Mouse (Mus musculus): Measurements from ENCODE around the gene Casp8. TPM values are rescaled to one million over a fixed set of nuclear protein-coding genes. Genes with fewer than 3 reads are reported as not detected.

The Casp8 gene
- polyA plus RNA-seq, 1 experiment = 5.9 TPM

DNA sequence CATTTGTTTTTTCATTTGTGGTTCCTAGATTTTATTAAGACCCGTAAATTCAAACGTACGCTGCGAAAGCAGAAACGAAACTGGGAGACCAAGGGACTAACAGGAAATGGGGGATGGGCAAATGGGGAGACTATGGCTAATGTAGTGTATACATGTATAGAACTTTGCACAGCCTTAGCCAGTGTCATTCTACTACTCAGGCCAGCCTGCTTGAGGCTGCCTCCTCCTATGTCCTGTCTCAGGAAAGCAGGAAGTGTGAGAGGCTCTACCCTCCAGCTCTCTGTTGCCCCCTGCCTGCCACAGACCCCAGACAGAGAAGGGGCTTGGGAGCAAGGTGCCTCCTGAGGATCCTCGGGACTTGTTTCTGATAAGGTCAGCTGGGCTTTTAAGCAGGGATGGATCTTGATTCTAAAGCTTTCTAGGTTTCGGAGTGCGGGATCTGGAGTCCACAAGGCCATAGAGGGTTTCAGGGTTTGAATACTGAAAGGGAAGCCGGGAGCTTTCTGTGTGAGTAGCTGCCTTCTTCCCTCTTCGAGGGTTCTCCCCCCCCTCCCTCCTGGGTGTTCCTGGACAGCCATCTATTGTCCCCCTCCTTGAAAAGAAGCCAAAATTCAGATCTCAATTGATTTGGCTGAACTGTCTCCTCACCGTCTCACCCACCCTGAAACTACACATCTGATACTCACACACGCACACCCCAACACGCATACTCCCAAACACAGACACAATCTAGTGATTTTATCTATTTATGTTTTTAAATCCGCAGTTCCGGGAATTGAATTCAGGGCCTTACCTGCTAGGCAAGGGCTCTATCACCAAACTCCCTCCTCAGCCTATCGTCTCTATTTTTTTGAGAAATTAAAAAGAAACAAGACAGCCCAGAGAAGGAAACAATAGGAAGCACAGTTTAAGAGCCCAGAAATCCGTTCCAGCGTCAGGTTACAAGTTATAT, 7.4 kb downstream of the Casp8 start:
- Histone ChIP-seq H3K4me2 (ENCODE audit: low read depth) (no peak overlapping the region), H3ac (ENCODE audit: control insufficient read depth, insufficient read length) (no peak overlapping the region), H3K4me3 (no peak overlapping the region), H3K79me2 (ENCODE audit: control insufficient read depth, insufficient read depth) (peaks cover 22% of the 10 kb centered on the region), H3K36me3 (ENCODE audit: control insufficient read depth, insufficient read depth) (peaks cover 8% of the 10 kb centered on the region), H3K27me3 (ENCODE audit: control insufficient read depth, insufficient read depth, insufficient read length) (no peaks in the 10 kb centered on the region)
- TF ChIP-seq POLR2AphosphoS2 (IDR thresholded peaks at IDR 0.05; ENCODE audit: insufficient read length, low read depth) = no peak
- no peak for TF ChIP-seq CEBPB (IDR thresholded peaks at IDR 0.05; ENCODE audit: insufficient read depth, poor library complexity, severe bottlenecking)
- no peak for TF ChIP-seq POLR2A (IDR thresholded peaks at IDR 0.05; ENCODE audit: insufficient read length, low read depth)
- no peak for TF ChIP-seq TCF3 (IDR thresholded peaks at IDR 0.05; ENCODE audit: insufficient read length, low read depth)
- no peak for TF ChIP-seq USF1 (IDR thresholded peaks at IDR 0.05; ENCODE audit: low read depth)
- no peak for TF ChIP-seq E2F4 (IDR thresholded peaks at IDR 0.05; ENCODE audit: insufficient read depth)
- no peak for TF ChIP-seq REST (IDR thresholded peaks at IDR 0.05; ENCODE audit: insufficient read depth, insufficient read length)
- no peak for TF ChIP-seq MAX (IDR thresholded peaks at IDR 0.05; ENCODE audit: low read depth)
- TF ChIP-seq TCF12 (IDR thresholded peaks at IDR 0.05; ENCODE audit: insufficient read depth, poor library complexity, severe bottlenecking) = no peak
- no peak for TF ChIP-seq MYOG (IDR thresholded peaks at IDR 0.05; ENCODE audit: control insufficient read depth in 1 of 3, insufficient read depth in 1 of 3, insufficient read length in 2 of 3, low read depth in 2 of 3)

DNA sequence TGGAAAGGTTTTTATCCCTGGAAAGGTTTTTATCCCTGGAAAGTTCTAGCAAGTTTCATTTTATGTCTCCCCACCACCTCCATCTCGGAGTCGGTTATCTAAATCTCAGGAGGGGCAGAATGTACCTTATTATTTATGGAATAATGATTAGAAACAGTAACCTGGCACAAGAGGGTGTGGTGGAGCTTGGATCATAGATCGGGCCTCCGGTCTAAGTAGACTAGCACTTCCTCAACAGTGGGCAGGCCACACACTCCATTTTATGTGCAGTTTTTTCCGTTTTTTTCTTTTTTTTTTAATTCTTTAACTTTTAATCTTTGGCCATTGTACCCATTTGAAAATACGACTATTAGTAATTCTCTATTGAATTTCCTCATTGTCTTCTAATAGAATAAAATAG, 8.4 kb downstream of the Casp8 start:
- peaks cover 8% of the 10 kb centered on the region for H3K36me3 ChIP-seq (ENCODE audit: control insufficient read depth, insufficient read depth)
- H3K79me2 ChIP-seq (ENCODE audit: control insufficient read depth, insufficient read depth) = peaks cover 21% of the 10 kb centered on the region
- TF ChIP-seq USF1 (IDR thresholded peaks at IDR 0.05; ENCODE audit: low read depth) = no peak
- no peak for TF ChIP-seq MYOG (IDR thresholded peaks at IDR 0.05; ENCODE audit: control insufficient read depth in 1 of 3, insufficient read depth in 1 of 3, insufficient read length in 2 of 3, low read depth in 2 of 3)
- no peak for TF ChIP-seq POLR2A (IDR thresholded peaks at IDR 0.05; ENCODE audit: insufficient read length, low read depth)
- TF ChIP-seq E2F4 (IDR thresholded peaks at IDR 0.05; ENCODE audit: insufficient read depth) = no peak
- TF ChIP-seq CEBPB (IDR thresholded peaks at IDR 0.05; ENCODE audit: insufficient read depth, poor library complexity, severe bottlenecking) = no peak
- no peak for TF ChIP-seq POLR2AphosphoS2 (IDR thresholded peaks at IDR 0.05; ENCODE audit: insufficient read length, low read depth)
- TF ChIP-seq TCF3 (IDR thresholded peaks at IDR 0.05; ENCODE audit: insufficient read length, low read depth) = no peak
- no peak for TF ChIP-seq TCF12 (IDR thresholded peaks at IDR 0.05; ENCODE audit: insufficient read depth, poor library complexity, severe bottlenecking)
- no peak for TF ChIP-seq MAX (IDR thresholded peaks at IDR 0.05; ENCODE audit: low read depth)
- no peak for TF ChIP-seq MYOD1 (IDR thresholded peaks at IDR 0.05; ENCODE audit: control insufficient read depth in 1 of 3, insufficient read length in 2 of 3, low read depth in 2 of 3)
- TF ChIP-seq SRF (IDR thresholded peaks at IDR 0.05; ENCODE audit: control insufficient read depth, insufficient read length, low read depth) = no peak
- H3ac ChIP-seq (ENCODE audit: control insufficient read depth, insufficient read length) = no peak overlapping the region
- no peak overlapping the region for H3K4me2 ChIP-seq (ENCODE audit: low read depth)
- H3K4me3 ChIP-seq = no peak overlapping the region
- H3K27me3 ChIP-seq (ENCODE audit: control insufficient read depth, insufficient read depth, insufficient read length) = no peaks in the 10 kb centered on the region

- Histone ChIP-seq H3K36me3 (ENCODE audit: control insufficient read depth, insufficient read depth) (no peaks in the 10 kb centered on the region), H3K27me3 (ENCODE audit: control insufficient read depth, insufficient read depth, insufficient read length) (no peaks in the 10 kb centered on the region), H3K4me3 (no peak overlapping the region), H3K4me2 (ENCODE audit: low read depth) (no peak overlapping the region), H3ac (ENCODE audit: control insufficient read depth, insufficient read length) (no peak overlapping the region), H3K79me2 (ENCODE audit: control insufficient read depth, insufficient read depth) (peaks cover 14% of the 10 kb centered on the region)
- TF ChIP-seq SRF (IDR thresholded peaks at IDR 0.05; ENCODE audit: control insufficient read depth, insufficient read length, low read depth) = no peak
- no peak for TF ChIP-seq REST (IDR thresholded peaks at IDR 0.05; ENCODE audit: insufficient read depth, insufficient read length)
- TF ChIP-seq POLR2AphosphoS2 (IDR thresholded peaks at IDR 0.05; ENCODE audit: insufficient read length, low read depth) = no peak
- no peak for TF ChIP-seq USF1 (IDR thresholded peaks at IDR 0.05; ENCODE audit: low read depth)
- TF ChIP-seq CEBPB (IDR thresholded peaks at IDR 0.05; ENCODE audit: insufficient read depth, poor library complexity, severe bottlenecking) = no peak
- TF ChIP-seq MYOG (IDR thresholded peaks at IDR 0.05; ENCODE audit: control insufficient read depth in 1 of 3, insufficient read depth in 1 of 3, insufficient read length in 2 of 3, low read depth in 2 of 3) = no peak
- TF ChIP-seq TCF3 (IDR thresholded peaks at IDR 0.05; ENCODE audit: insufficient read length, low read depth) = no peak
- no peak for TF ChIP-seq MAX (IDR thresholded peaks at IDR 0.05; ENCODE audit: low read depth)
These were observed 11.5 kb downstream of the Casp8 start for GRCm38 (mm10) chr1:58806651-58807050.

DNA sequence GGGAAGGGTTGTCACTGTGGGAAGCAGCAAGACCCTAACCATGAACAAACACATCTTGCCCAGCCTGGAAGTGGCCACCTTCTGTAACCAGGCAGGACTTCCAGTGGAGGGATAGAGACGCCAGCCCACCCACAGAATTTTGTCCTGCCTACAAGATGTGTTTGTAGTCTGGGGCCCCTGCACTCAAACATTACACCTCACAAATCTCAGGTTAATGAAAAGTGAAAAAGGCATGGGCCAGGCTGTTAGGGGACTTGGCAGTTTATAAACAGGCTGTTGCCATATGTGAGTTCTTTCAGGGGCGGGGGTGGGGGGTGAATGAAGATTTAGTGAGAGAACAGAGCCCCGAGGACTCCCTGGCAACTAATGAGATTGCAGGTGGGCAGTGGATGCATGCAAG, 31.1 kb downstream of the Casp8 start:
- Histone ChIP-seq H3K4me2 (ENCODE audit: low read depth) (no peak overlapping the region), H3K27me3 (ENCODE audit: control insufficient read depth, insufficient read depth, insufficient read length) (no peaks in the 10 kb centered on the region), H3K4me3 (no peak overlapping the region), H3K79me2 (ENCODE audit: control insufficient read depth, insufficient read depth) (no peaks in the 10 kb centered on the region), H3ac (ENCODE audit: control insufficient read depth, insufficient read length) (no peak overlapping the region), H3K36me3 (ENCODE audit: control insufficient read depth, insufficient read depth) (peaks cover 7% of the 10 kb centered on the region)
- TF ChIP-seq E2F4 (IDR thresholded peaks at IDR 0.05; ENCODE audit: insufficient read depth) = no peak
- no peak for TF ChIP-seq MYOG (IDR thresholded peaks at IDR 0.05; ENCODE audit: control insufficient read depth in 1 of 3, insufficient read depth in 1 of 3, insufficient read length in 2 of 3, low read depth in 2 of 3)
- TF ChIP-seq POLR2AphosphoS2 (IDR thresholded peaks at IDR 0.05; ENCODE audit: insufficient read length, low read depth) = no peak
- no peak for TF ChIP-seq MAX (IDR thresholded peaks at IDR 0.05; ENCODE audit: low read depth)
- TF ChIP-seq MYOD1 (IDR thresholded peaks at IDR 0.05; ENCODE audit: control insufficient read depth in 1 of 3, insufficient read length in 2 of 3, low read depth in 2 of 3) = no peak
- no peak for TF ChIP-seq TCF12 (IDR thresholded peaks at IDR 0.05; ENCODE audit: insufficient read depth, poor library complexity, severe bottlenecking)
- TF ChIP-seq USF1 (IDR thresholded peaks at IDR 0.05; ENCODE audit: low read depth) = no peak
- no peak for TF ChIP-seq REST (IDR thresholded peaks at IDR 0.05; ENCODE audit: insufficient read depth, insufficient read length)
- TF ChIP-seq CEBPB (IDR thresholded peaks at IDR 0.05; ENCODE audit: insufficient read depth, poor library complexity, severe bottlenecking) = no peak
- TF ChIP-seq TCF3 (IDR thresholded peaks at IDR 0.05; ENCODE audit: insufficient read length, low read depth) = no peak
- no peak for TF ChIP-seq SRF (IDR thresholded peaks at IDR 0.05; ENCODE audit: control insufficient read depth, insufficient read length, low read depth)

All from myocyte (in vitro differentiated cells).